Mouse (Mus musculus) cerebellum, adult 2 months (tissue): Measurements from ENCODE around the gene Cab39l.

Source experiments
- CTCF ChIP-seq: fragments of 200-500 bp; IDR thresholded peaks from 2 replicates; pipeline ENCODE4 v1.5.1; 2011; ENCODE audit warnings: low read depth, mild to moderate bottlenecking, control low read depth, low read length, moderate library complexity, borderline replicate concordance; ENCODE audit not compliant: insufficient read depth
- POLR2A ChIP-seq: fragments of 200-500 bp; IDR thresholded peaks from 2 replicates; pipeline ENCODE4 v1.6.1; 2011; ENCODE audit warnings: low read length, control low read depth, borderline replicate concordance; ENCODE audit not compliant: insufficient read depth

DNA sequence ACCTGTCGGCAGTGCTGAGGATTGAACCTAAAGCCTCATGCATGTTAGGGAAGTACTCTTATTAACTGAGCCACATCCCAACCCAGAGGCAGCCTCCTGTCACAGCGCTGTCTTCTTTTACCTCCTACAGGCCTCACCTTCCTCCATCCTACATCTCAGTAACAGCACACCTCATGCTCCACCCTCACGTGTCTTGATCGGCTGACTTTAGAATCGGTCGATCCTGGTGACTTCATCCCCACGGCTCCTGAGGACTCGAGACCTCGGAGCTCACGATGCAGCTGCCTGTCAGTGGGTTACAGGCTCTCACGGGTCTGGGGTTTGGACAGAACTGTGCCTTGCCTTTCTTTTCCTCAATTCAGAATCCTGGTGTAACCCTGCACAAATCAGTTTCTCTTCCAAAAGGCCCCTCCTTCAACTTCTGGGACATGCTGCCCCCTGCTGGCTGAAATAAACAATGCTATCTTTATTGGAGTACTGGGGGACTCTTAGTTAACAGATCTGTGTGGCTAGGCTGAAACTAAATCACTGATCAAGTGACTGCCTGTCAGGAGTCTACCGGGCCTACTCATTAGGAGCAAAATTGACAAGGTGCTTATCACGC is 115.3 kb downstream of the Cab39l start:
- TF ChIP-seq CTCF (peak; percentile 66; the same call in 1 of the 2 replicates), POLR2A (no peak)
